ENCODE assay signal across 13 mouse cellular contexts in genomic region chr5:118659713-118660112, GRCm38 (mm10).
DNase-seq lines count a peak whose midpoint lies in the region; ATAC-seq and TF ChIP-seq lines count a peak whose summit lies in the region.
"Had no signal": no experiment of that assay in that cellular context is flagged by ENCODE, and none has a peak within 500 bp of the region (broad histone marks: within the 10 kb centered on the region; RNA-seq: fewer than 3 reads in every experiment).

No protein-coding gene starts in this region.

- no peaks in the 10 kb centered on the region for H3K36me3 ChIP-seq in intestine, postnatal 0 days (ENCODE audit: control insufficient read depth, insufficient read depth)
- H3K36me3 ChIP-seq in forebrain, embryonic 10.5 days (replicated peaks): no peaks in the 10 kb centered on the region
- H3K36me3 ChIP-seq: embryonic facial prominence, embryonic 15.5 days; hindbrain, embryonic 13.5 days; limb, embryonic 15.5 days; midbrain, embryonic 10.5 days had no signal

- no peaks in the 10 kb centered on the region for H3K9me3 ChIP-seq in intestine, postnatal 0 days (ENCODE audit: control insufficient read depth)
- H3K9me3 ChIP-seq in forebrain, embryonic 10.5 days: no peaks in the 10 kb centered on the region
- H3K9me3 ChIP-seq: embryonic facial prominence, embryonic 15.5 days; hindbrain, embryonic 13.5 days; limb, embryonic 15.5 days; midbrain, embryonic 10.5 days had no signal

- peak overlapping the region; percentile 27; the same call in 1 of the 2 replicates for H3K27ac ChIP-seq in bone marrow macrophage, adult 2 months (ENCODE audit: insufficient read depth, low read depth, low read length)
- H3K27ac ChIP-seq in intestine, postnatal 0 days (ENCODE audit: low read depth, low read length): peak overlapping the region; percentile 65
- H3K27ac ChIP-seq in forebrain, embryonic 10.5 days: no peak overlapping the region
- H3K27ac ChIP-seq: embryonic facial prominence, embryonic 15.5 days; hindbrain, embryonic 13.5 days; limb, embryonic 15.5 days; midbrain, embryonic 10.5 days had no signal

- 43% methylated on average over 2 of the region's 2 CpGs for WGBS in intestine, postnatal 0 days
- WGBS in forebrain, embryonic 10.5 days: 83% methylated on average over 2 of the region's 2 CpGs

- H3K27me3 ChIP-seq in intestine, postnatal 0 days (replicated peaks; ENCODE audit: control insufficient read depth, insufficient read depth, low read length): no peaks in the 10 kb centered on the region
- H3K27me3 ChIP-seq in forebrain, embryonic 10.5 days (ENCODE audit: poor library complexity, severe bottlenecking): peaks cover 2% of the 10 kb centered on the region; the same call in 1 of the 2 replicates
- H3K27me3 ChIP-seq: embryonic facial prominence, embryonic 15.5 days; hindbrain, embryonic 13.5 days; limb, embryonic 15.5 days had no signal

- no peak overlapping the region for H3K4me3 ChIP-seq in bone marrow macrophage, adult 2 months (ENCODE audit: insufficient read depth, low read length)
- H3K4me3 ChIP-seq in intestine, postnatal 0 days (ENCODE audit: low read depth, low read length): no peak overlapping the region
- H3K4me3 ChIP-seq in forebrain, embryonic 10.5 days: no peak overlapping the region
- H3K4me3 ChIP-seq: embryonic facial prominence, embryonic 15.5 days; hindbrain, embryonic 13.5 days; limb, embryonic 15.5 days; midbrain, embryonic 10.5 days had no signal

- peak; percentile 51 for ATAC-seq in intestine, postnatal 0 days

- DNase-seq in gastrocnemius, adult 18-20 months (ENCODE audit: low spot score): peak; percentile 49
- no peak for DNase-seq in gastrocnemius, postnatal 10 days
- DNase-seq in ovary, adult 18-20 months (ENCODE audit: low spot score): peak; percentile 62
- no peak for DNase-seq in ovary, postnatal 10 days (ENCODE audit: low spot score)
- DNase-seq in forebrain, embryonic 10.5 days (ENCODE audit: extremely low spot score, low spot score): no peak
- no peak for DNase-seq in kidney, adult 18-20 months
- DNase-seq: kidney, postnatal 10 days had no signal

- no peak for TF ChIP-seq POLR2A in bone marrow macrophage, adult 2 months (IDR thresholded peaks at IDR 0.05; ENCODE audit: borderline replicate concordance, low read depth, low read length)

- H3K9ac ChIP-seq in intestine, postnatal 0 days (ENCODE audit: low read depth, low read length): no peak overlapping the region
- H3K9ac ChIP-seq: embryonic facial prominence, embryonic 15.5 days; hindbrain, embryonic 13.5 days; limb, embryonic 15.5 days had no signal

- no peak for TF ChIP-seq CTCF in bone marrow macrophage, adult 2 months (IDR thresholded peaks at IDR 0.05; ENCODE audit: low read depth, low read length)
- TF ChIP-seq CTCF in intestine, postnatal 0 days (IDR thresholded peaks at IDR 0.05; ENCODE audit: low read depth): no peak

- peaks cover 59% of the 10 kb centered on the region for H3K4me1 ChIP-seq in bone marrow macrophage, adult 2 months (ENCODE audit: control insufficient read depth, insufficient read depth, low read length)
- 0 out of 2 replicates have a peak, but pooled peaks cover 5% of the 10 kb centered on the region for H3K4me1 ChIP-seq in intestine, postnatal 0 days (replicated peaks; ENCODE audit: control insufficient read depth, insufficient read depth, low read length)
- H3K4me1 ChIP-seq in forebrain, embryonic 10.5 days: peaks cover 21% of the 10 kb centered on the region

- no peak overlapping the region for H3K4me2 ChIP-seq in intestine, postnatal 0 days (replicated peaks; ENCODE audit: low read depth)
- H3K4me2 ChIP-seq: embryonic facial prominence, embryonic 15.5 days; hindbrain, embryonic 13.5 days; limb, embryonic 15.5 days had no signal

Comparison
In these comparisons a context has a peak if more than half of its experiments do, and no peak if none do; other contexts are left out.
1. DNase-seq: peak in gastrocnemius, adult 18-20 months (single experiment) and ovary, adult 18-20 months (single experiment); none in gastrocnemius, postnatal 10 days (single experiment), ovary, postnatal 10 days (single experiment), forebrain, embryonic 10.5 days (single experiment) and kidney, adult 18-20 months (single experiment).